Mouse (Mus musculus) heart, postnatal 0 days (tissue): ENCODE data around the gene Slc22a6.

Source experiments
- CTCF ChIP-seq: IDR thresholded peaks from 2 replicates; pipeline ENCODE4 v1.5.1; 2016; ENCODE audit warnings: antibody characterized with exemption, control low read depth, low read depth
- EP300 ChIP-seq: IDR thresholded peaks from 2 replicates; pipeline ENCODE4 v1.6.1; 2016; ENCODE audit warnings: antibody characterized with exemption, low read depth

- no peak for TF ChIP-seq CTCF
- no peak for TF ChIP-seq EP300
These were observed 20.6 kb upstream of the Slc22a6 start for GRCm38 (mm10) chr19:8597269-8597668.
